Mouse (Mus musculus) embryonic fibroblast, embryonic 13.5 days (primary cell): ENCODE measurements around the gene Primpol.

ENCODE experiments used
- CTCF ChIP-seq: IDR thresholded peaks from 2 replicates; pipeline ENCODE4 v1.5.1; 2011; ENCODE audit warnings: mild to moderate bottlenecking, control low read depth, low read length, moderate library complexity, borderline replicate concordance; ENCODE audit not compliant: insufficient read depth
- POLR2A ChIP-seq: IDR thresholded peaks from 2 replicates; pipeline ENCODE4 v1.6.1; 2011; ENCODE audit warnings: low read depth, mild to moderate bottlenecking, control low read depth, low read length, moderate library complexity

GRCm38 (mm10) chr8:46543662-46544061 lies 73.3 kb downstream of the Primpol start:
- TF ChIP-seq POLR2A (no peak), CTCF (no peak)
